Mouse (Mus musculus): ENCODE measurements around the gene Dctn3. TPM values are rescaled to one million over a fixed set of nuclear protein-coding genes. Genes with fewer than 3 reads are reported as not detected.

Gene Dctn3
- polyA plus RNA-seq, 1 experiment = 25.4 TPM

DNA sequence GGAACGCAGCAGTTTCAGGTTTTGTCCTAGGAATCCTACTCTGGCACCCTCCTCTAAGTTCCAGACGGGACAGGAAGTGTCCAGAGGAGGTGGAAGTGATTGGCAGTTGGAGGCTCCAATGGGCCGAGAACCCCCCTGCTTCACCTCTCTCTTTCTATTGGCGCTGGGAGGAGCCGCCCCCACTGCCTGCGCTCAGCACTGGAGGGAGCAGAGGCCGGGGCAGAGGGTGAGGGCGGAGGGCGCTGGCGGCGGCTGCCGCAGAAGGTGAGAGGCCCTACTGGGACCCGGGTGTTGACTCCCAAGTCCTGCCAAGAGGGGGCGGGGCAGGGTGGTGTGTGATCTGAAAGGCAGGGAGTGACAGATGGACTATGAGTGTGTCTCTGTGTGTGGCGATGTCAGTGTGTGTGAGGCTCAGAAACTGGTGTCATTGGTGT, 37.3 kb upstream of the Dctn3 start:
- DNase-seq (ENCODE audit: low read depth in 1 of 2, low spot score in 2 of 2) = peak in 1 of 2 experiments; percentile 20
- TF ChIP-seq CTCF (IDR thresholded peaks at IDR 0.05; ENCODE audit: extremely low read depth, insufficient read depth, insufficient read length, insufficient replicate concordance) (no peak), POLR2A (IDR thresholded peaks at IDR 0.05; ENCODE audit: low read depth, low read length) (no peak; the same call in 1 of the 2 replicates)

DNA sequence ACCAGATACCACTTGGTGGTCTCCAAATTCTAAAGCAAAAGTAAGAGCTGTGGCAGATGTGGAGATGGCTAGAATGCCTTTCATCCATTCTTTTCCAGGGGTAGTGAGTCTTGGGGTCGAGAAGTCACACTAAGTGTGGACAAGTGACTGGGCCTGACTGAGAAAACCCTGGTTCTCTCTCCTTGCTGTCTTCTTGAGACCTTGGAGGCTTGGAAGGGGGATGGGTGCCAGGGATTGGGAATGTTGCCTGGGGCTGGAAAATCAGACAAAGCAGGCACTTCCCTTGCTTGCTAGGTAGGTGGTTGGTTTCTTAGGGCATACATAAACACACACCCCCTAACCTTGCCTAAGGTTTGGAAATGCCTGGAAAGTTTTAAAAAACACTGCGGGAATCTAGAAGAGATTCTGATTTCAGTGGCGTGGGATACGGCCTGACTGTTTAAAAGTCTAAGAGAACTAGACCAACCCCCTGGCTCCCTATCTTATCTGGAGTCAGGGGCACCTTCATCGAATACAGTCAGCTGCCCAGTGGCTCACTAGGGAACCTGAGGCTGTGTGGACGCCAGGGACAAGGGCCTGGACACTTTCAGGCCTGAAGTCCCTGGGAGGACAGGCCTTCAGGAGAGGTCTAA, 36.8 kb upstream of the Dctn3 start:
- no peak for DNase-seq (ENCODE audit: low read depth in 1 of 2, low spot score in 2 of 2)
- TF ChIP-seq CTCF (IDR thresholded peaks at IDR 0.05; ENCODE audit: extremely low read depth, insufficient read depth, insufficient read length, insufficient replicate concordance) (no peak), POLR2A (IDR thresholded peaks at IDR 0.05; ENCODE audit: low read depth, low read length) (no peak)
- Histone ChIP-seq H3K27me3 (ENCODE audit: control insufficient read depth, insufficient read depth, low read length) (no peaks in the 10 kb centered on the region), H3K4me3 (ENCODE audit: extremely low read depth, insufficient read depth, insufficient read length) (no peak overlapping the region), H3K27ac (ENCODE audit: insufficient read depth, low read length) (peak overlapping the region; percentile 30; the same call in 1 of the 2 replicates), H3K36me3 (ENCODE audit: control insufficient read depth, insufficient read depth, low read length) (peaks cover 7% of the 10 kb centered on the region; the same call in 1 of the 2 replicates), H3K4me1 (ENCODE audit: control insufficient read depth, insufficient read depth, insufficient read length) (no peaks in the 10 kb centered on the region; the same call in 1 of the 2 replicates)
- 69% methylated on average over 6 of the region's 6 CpGs for WGBS

More for the DNA sequence above, 37.3 kb upstream of the Dctn3 start:
- WGBS = 10% methylated on average over 15 of the region's 15 CpGs
- peak overlapping the region; percentile 22; the same call in 1 of the 2 replicates for H3K4me3 ChIP-seq (ENCODE audit: extremely low read depth, insufficient read depth, insufficient read length)
- no peaks in the 10 kb centered on the region; the same call in 1 of the 2 replicates for H3K4me1 ChIP-seq (ENCODE audit: control insufficient read depth, insufficient read depth, insufficient read length)
- H3K27ac ChIP-seq (ENCODE audit: insufficient read depth, low read length) = peak overlapping the region; percentile 44; the same call in 1 of the 2 replicates
- H3K27me3 ChIP-seq (ENCODE audit: control insufficient read depth, insufficient read depth, low read length) = no peaks in the 10 kb centered on the region
- peaks cover 7% of the 10 kb centered on the region; the same call in 1 of the 2 replicates for H3K36me3 ChIP-seq (ENCODE audit: control insufficient read depth, insufficient read depth, low read length)

DNA sequence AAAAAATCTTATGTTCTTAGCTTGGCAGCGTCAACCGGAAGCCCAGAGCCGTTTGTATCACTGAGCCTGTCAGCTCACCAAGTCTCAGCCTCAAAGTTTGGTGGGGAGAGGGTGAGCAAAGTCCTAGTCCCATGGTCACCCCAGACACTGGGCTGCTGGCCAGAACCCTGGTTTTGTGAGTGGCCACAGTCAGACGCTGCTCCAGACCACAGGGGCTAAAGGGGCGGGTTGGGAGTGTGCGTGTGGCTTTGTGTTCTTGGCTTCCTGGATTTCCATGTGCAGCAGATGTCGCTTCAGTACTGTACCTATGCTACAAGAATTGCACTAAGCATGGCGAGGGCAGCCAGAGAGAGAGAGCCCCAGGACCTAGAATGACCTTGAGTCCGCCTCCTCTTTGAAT, 36.2 kb upstream of the Dctn3 start:
- H3K36me3 ChIP-seq (ENCODE audit: control insufficient read depth, insufficient read depth, low read length) = peaks cover 7% of the 10 kb centered on the region; the same call in 1 of the 2 replicates
- H3K4me1 ChIP-seq (ENCODE audit: control insufficient read depth, insufficient read depth, insufficient read length) = no peaks in the 10 kb centered on the region; the same call in 1 of the 2 replicates
- no peak overlapping the region for H3K27ac ChIP-seq (ENCODE audit: insufficient read depth, low read length)
- DNase-seq (ENCODE audit: low read depth in 1 of 2, low spot score in 2 of 2) = no peak
- TF ChIP-seq CTCF (IDR thresholded peaks at IDR 0.05; ENCODE audit: extremely low read depth, insufficient read depth, insufficient read length, insufficient replicate concordance) (no peak), POLR2A (IDR thresholded peaks at IDR 0.05; ENCODE audit: low read depth, low read length) (no peak)
- 71% methylated on average over 9 of the region's 9 CpGs for WGBS
- H3K4me3 ChIP-seq (ENCODE audit: extremely low read depth, insufficient read depth, insufficient read length) = no peak overlapping the region
- H3K27me3 ChIP-seq (ENCODE audit: control insufficient read depth, insufficient read depth, low read length) = no peaks in the 10 kb centered on the region

DNA sequence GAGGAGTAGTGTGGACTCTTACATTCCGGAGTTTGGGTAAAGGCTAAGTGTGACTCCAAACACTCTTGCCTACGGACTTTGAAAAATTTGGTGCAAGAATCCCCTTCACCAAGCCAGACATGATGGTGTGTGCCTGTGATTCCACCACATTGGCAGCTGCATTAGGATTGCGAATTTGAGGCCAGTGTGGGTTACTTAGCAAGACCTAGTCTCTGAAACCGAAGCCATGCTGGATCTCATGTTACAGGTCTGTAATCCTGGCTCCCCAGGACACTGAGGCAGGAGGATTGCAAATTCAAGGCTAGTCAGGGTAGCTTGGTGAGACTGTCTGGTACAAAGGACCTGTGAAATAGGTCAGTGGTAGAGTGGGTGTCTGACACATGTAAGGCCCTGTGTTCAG, 35.7 kb upstream of the Dctn3 start:
- Histone ChIP-seq H3K27me3 (ENCODE audit: control insufficient read depth, insufficient read depth, low read length) (no peaks in the 10 kb centered on the region), H3K4me3 (ENCODE audit: extremely low read depth, insufficient read depth, insufficient read length) (no peak overlapping the region), H3K27ac (ENCODE audit: insufficient read depth, low read length) (no peak overlapping the region), H3K36me3 (ENCODE audit: control insufficient read depth, insufficient read depth, low read length) (peaks cover 7% of the 10 kb centered on the region; the same call in 1 of the 2 replicates), H3K4me1 (ENCODE audit: control insufficient read depth, insufficient read depth, insufficient read length) (no peaks in the 10 kb centered on the region; the same call in 1 of the 2 replicates)
- no peak for DNase-seq (ENCODE audit: low read depth in 1 of 2, low spot score in 2 of 2)
- TF ChIP-seq CTCF (IDR thresholded peaks at IDR 0.05; ENCODE audit: extremely low read depth, insufficient read depth, insufficient read length, insufficient replicate concordance) = no peak
- no peak for TF ChIP-seq POLR2A (IDR thresholded peaks at IDR 0.05; ENCODE audit: low read depth, low read length)
- 90% methylated on average over 4 of the region's 4 CpGs for WGBS

DNA sequence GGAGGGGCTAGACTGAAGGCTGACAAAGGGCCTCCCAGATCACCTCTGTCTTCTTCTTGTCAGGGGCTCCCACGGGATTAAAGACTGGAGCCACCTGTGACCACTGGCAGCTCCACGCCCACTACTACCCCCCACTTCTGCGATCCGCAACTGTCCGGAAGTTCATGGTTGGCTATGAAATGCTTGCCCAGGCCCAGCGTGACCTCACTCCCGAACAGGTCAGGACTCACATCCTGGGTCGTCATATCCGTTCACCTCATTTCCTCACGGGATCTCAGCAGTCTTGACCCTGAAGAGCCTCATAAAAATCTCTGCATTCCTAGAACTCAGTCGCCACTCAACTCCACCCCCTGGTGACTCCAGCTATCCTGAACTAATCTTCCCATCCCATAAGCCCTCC, 35.1 kb upstream of the Dctn3 start:
- no peak overlapping the region for H3K4me3 ChIP-seq (ENCODE audit: extremely low read depth, insufficient read depth, insufficient read length)
- 84% methylated on average over 11 of the region's 11 CpGs for WGBS
- no peaks in the 10 kb centered on the region; the same call in 1 of the 2 replicates for H3K4me1 ChIP-seq (ENCODE audit: control insufficient read depth, insufficient read depth, insufficient read length)
- no peaks in the 10 kb centered on the region for H3K27me3 ChIP-seq (ENCODE audit: control insufficient read depth, insufficient read depth, low read length)
- H3K27ac ChIP-seq (ENCODE audit: insufficient read depth, low read length) = no peak overlapping the region
- peaks cover 7% of the 10 kb centered on the region; the same call in 1 of the 2 replicates for H3K36me3 ChIP-seq (ENCODE audit: control insufficient read depth, insufficient read depth, low read length)
- no peak for TF ChIP-seq POLR2A (IDR thresholded peaks at IDR 0.05; ENCODE audit: low read depth, low read length)
- TF ChIP-seq CTCF (IDR thresholded peaks at IDR 0.05; ENCODE audit: extremely low read depth, insufficient read depth, insufficient read length, insufficient replicate concordance) = no peak
- DNase-seq (ENCODE audit: low read depth in 1 of 2, low spot score in 2 of 2) = no peak

DNA sequence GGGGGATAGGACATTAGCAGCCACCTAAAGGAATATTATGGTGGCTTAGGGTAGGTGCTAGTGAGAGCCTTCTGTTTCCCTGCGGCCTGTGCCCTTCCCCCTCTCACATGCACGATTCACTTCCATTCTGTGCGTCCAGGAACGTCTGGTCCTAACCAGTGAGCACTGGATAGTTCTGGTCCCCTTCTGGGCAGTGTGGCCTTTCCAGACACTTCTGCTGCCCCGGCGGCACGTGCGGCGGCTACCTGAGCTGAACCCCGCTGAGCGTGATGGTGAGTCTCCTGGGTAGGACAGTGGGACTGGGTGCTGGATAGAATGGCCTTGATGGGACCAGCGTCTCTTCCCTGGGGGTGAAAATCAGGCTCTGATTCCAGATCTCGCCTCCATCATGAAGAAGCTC, 34.4 kb upstream of the Dctn3 start:
- no peak overlapping the region for H3K4me3 ChIP-seq (ENCODE audit: extremely low read depth, insufficient read depth, insufficient read length)
- 97% methylated on average over 13 of the region's 13 CpGs for WGBS
- TF ChIP-seq CTCF (IDR thresholded peaks at IDR 0.05; ENCODE audit: extremely low read depth, insufficient read depth, insufficient read length, insufficient replicate concordance) (no peak), POLR2A (IDR thresholded peaks at IDR 0.05; ENCODE audit: low read depth, low read length) (no peak)
- no peaks in the 10 kb centered on the region for H3K27me3 ChIP-seq (ENCODE audit: control insufficient read depth, insufficient read depth, low read length)
- H3K27ac ChIP-seq (ENCODE audit: insufficient read depth, low read length) = no peak overlapping the region
- no peaks in the 10 kb centered on the region; the same call in 1 of the 2 replicates for H3K4me1 ChIP-seq (ENCODE audit: control insufficient read depth, insufficient read depth, insufficient read length)
- H3K36me3 ChIP-seq (ENCODE audit: control insufficient read depth, insufficient read depth, low read length) = peaks cover 7% of the 10 kb centered on the region; the same call in 1 of the 2 replicates
- no peak for DNase-seq (ENCODE audit: low read depth in 1 of 2, low spot score in 2 of 2)

DNA sequence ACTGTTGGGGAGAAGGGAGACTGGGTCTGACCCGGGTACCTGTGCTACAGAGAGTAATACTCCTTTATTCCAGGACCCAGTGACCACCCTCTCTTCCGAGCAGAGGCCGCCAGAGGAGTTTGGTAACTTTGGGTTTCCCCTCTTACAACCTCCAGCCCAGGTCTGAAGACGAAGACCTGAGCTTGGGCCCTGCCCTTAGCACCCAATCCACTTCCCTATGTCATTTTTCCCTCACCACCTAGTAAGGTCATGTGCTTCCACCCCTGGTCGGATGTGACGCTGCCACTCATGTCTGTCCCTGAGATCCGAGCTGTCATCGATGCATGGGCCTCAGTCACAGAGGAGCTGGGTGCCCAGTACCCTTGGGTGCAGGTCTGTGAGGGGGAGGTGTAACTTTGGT, 33.5 kb upstream of the Dctn3 start:
- peaks cover 7% of the 10 kb centered on the region; the same call in 1 of the 2 replicates for H3K36me3 ChIP-seq (ENCODE audit: control insufficient read depth, insufficient read depth, low read length)
- TF ChIP-seq POLR2A (IDR thresholded peaks at IDR 0.05; ENCODE audit: low read depth, low read length) (no peak), CTCF (IDR thresholded peaks at IDR 0.05; ENCODE audit: extremely low read depth, insufficient read depth, insufficient read length, insufficient replicate concordance) (no peak)
- no peaks in the 10 kb centered on the region for H3K27me3 ChIP-seq (ENCODE audit: control insufficient read depth, insufficient read depth, low read length)
- no peaks in the 10 kb centered on the region; the same call in 1 of the 2 replicates for H3K4me1 ChIP-seq (ENCODE audit: control insufficient read depth, insufficient read depth, insufficient read length)
- WGBS = 72% methylated on average over 8 of the region's 8 CpGs
- peak overlapping the region; percentile 81; the same call in 1 of the 2 replicates for H3K4me3 ChIP-seq (ENCODE audit: extremely low read depth, insufficient read depth, insufficient read length)
- H3K27ac ChIP-seq (ENCODE audit: insufficient read depth, low read length) = no peak overlapping the region
- no peak for DNase-seq (ENCODE audit: low read depth in 1 of 2, low spot score in 2 of 2)

Measured in spleen, adult 2 months (tissue).